Mouse (Mus musculus) hematopoietic stem cell, adult 5-6 weeks (primary cell): ENCODE data around the gene Zer1. TPM values are rescaled to one million over a fixed set of nuclear protein-coding genes. Genes with fewer than 3 reads are reported as not detected.

Source experiments
- total RNA-seq: library from RNA; stranded (forward); fragments of 172-1452, 232-1000 nt; gene quantifications from 2 replicates; pipeline ENCODE4 v1.2.3, GENCODE M21; 2017

Zer1 gene
- total RNA-seq, 1 experiment from 2014 or later = 12.6 TPM

Other genes starting within 250 kb of the Zer1 start
- gene Odf2, start 235.4 kb downstream of the Zer1 start, total RNA-seq = 82.9 and 92.5 TPM in 2 replicates
- 71.4 and 79.7 TPM in 2 replicates for gene Gle1, start 189.2 kb downstream of the Zer1 start, total RNA-seq
- gene Sptan1, start 159.0 kb downstream of the Zer1 start, total RNA-seq = 135 and 155 TPM in 2 replicates
- gene Wdr34, start 75.7 kb downstream of the Zer1 start, total RNA-seq = 8.4 and 11.6 TPM in 2 replicates
- gene Set, start 67.2 kb downstream of the Zer1 start, total RNA-seq = 1,010 and 1,764 TPM in 2 replicates
- gene Pkn3, start 46.9 kb downstream of the Zer1 start, total RNA-seq = 20.9 and 24.7 TPM in 2 replicates
- 5.4 and 6.5 TPM in 2 replicates for gene Zdhhc12, start 30.9 kb downstream of the Zer1 start, total RNA-seq
- gene Tbc1d13, start 9.2 kb upstream of the Zer1 start, total RNA-seq = 31.4 and 35.0 TPM in 2 replicates
- 3.2 and 8.1 TPM in 2 replicates for gene Endog, start 46.9 kb upstream of the Zer1 start, total RNA-seq
- 24.7 and 42.1 TPM in 2 replicates for gene Spout1, start 53.9 kb upstream of the Zer1 start, total RNA-seq
- 9.3 and 10.3 TPM in 2 replicates for gene Kyat1, start 81.3 kb upstream of the Zer1 start, total RNA-seq
- 11.3 and 15.3 TPM in 2 replicates for gene Lrrc8a, start 113.1 kb upstream of the Zer1 start, total RNA-seq
- 1.4 TPM in 1 of 2 replicates, not detected in the other for gene Gm28035, start 116.0 kb upstream of the Zer1 start, total RNA-seq
- gene Phyhd1, start 141.6 kb upstream of the Zer1 start, total RNA-seq = 1.2 and 2.1 TPM in 2 replicates
- gene Gm28038, start 156.5 kb upstream of the Zer1 start, total RNA-seq = not detected in 2 replicates
- 8.8 and 9.9 TPM in 2 replicates for gene Dolk, start 161.7 kb upstream of the Zer1 start, total RNA-seq
- 18.9 and 25.4 TPM in 2 replicates for gene Nup188, start 161.8 kb upstream of the Zer1 start, total RNA-seq
- gene Sh3glb2, start 234.8 kb upstream of the Zer1 start, total RNA-seq = 30.4 and 41.2 TPM in 2 replicates
- 7.4 and 14.8 TPM in 2 replicates for gene Miga2, start 239.6 kb upstream of the Zer1 start, total RNA-seq